Mouse (Mus musculus): ENCODE measurements around the gene Pgr. TPM values are rescaled to one million over a fixed set of nuclear protein-coding genes. Genes with fewer than 3 reads are reported as not detected.

Gene Pgr
- polyA plus RNA-seq (2015; fragmentation: Nextera tagmentation; extraction: Ambion mirVana) = 0.84 and 1.3 TPM in 2 replicates

DNA sequence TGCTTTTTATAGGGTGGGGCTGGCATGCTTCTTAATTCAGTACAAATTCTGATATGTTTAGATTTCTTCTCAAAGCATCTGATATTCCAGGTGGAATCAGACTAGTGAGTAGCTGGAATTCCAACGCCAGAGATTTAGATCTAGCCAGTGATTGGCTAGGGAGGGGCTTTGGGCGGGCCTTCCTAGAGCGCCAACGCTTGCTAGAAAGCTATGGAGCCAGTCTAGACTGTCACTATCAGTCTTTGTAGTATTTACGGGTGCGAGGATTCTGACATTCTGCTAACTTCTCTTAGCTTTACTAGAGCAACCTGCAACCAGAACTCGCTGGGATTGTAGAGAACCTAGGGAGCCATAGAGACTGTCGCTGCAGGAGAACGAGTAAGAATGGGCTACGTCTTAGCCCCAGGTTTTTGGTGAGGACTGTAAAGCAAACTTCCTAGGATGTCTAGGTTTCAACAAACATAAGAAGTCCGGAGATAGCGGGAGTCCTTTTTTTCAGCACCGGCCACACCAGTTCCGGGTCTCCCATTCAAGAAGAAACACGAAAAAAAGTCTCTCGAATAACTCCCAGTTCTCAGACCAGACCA, at the start of gene Pgr:
Gene Pgr, plus strand, starts transcription at position 218 of the 587 bp plus-strand sequence.
- H3K27me3 ChIP-seq = peaks cover 32% of the 10 kb centered on the region
- peak within 1 kb of the TSS; percentile 54 for H3K4me3 ChIP-seq
- H3K4me1 ChIP-seq = peaks cover 23% of the 10 kb centered on the region
- H3K36me3 ChIP-seq = no peaks in the 10 kb centered on the region
- peak within 1 kb of the TSS; percentile 98 for H3K4me2 ChIP-seq (replicated peaks)
- no peaks in the 10 kb centered on the region for H3K9me3 ChIP-seq
- no peak within 1 kb of the TSS for H3K27ac ChIP-seq (replicated peaks)
- peak within 1 kb of the TSS; percentile 62 for H3K9ac ChIP-seq (replicated peaks)
- WGBS = under 1% methylated on average over 16 of the region's 16 CpGs
- ATAC-seq (replicated peaks) = peak; percentile 67

- no peak overlapping the region for H3K27ac ChIP-seq (replicated peaks)
- H3K9ac ChIP-seq (replicated peaks) = no peak overlapping the region
- H3K4me3 ChIP-seq = no peak overlapping the region
- 90% methylated on average over 2 of the region's 2 CpGs for WGBS
- H3K36me3 ChIP-seq = no peaks in the 10 kb centered on the region
- H3K4me1 ChIP-seq = no peaks in the 10 kb centered on the region
- no peak overlapping the region for H3K4me2 ChIP-seq (replicated peaks)
- ATAC-seq (replicated peaks) = no peak
- H3K9me3 ChIP-seq = no peaks in the 10 kb centered on the region
- H3K27me3 ChIP-seq = no peaks in the 10 kb centered on the region
These were observed 42.2 kb upstream of the Pgr start for GRCm38 (mm10) chr9:8857455-8857854.

GRCm38 (mm10) chr9:8868511-8868910, 31.1 kb upstream of the Pgr start:
- no peak overlapping the region for H3K27ac ChIP-seq (replicated peaks)
- H3K4me1 ChIP-seq = no peaks in the 10 kb centered on the region
- H3K36me3 ChIP-seq = no peaks in the 10 kb centered on the region
- no peak overlapping the region for H3K4me2 ChIP-seq (replicated peaks)
- no peaks in the 10 kb centered on the region for H3K9me3 ChIP-seq
- WGBS = 90% methylated on average over 2 of the region's 2 CpGs
- no peak overlapping the region for H3K4me3 ChIP-seq
- no peaks in the 10 kb centered on the region for H3K27me3 ChIP-seq
- no peak overlapping the region for H3K9ac ChIP-seq (replicated peaks)
- no peak for ATAC-seq (replicated peaks)

DNA sequence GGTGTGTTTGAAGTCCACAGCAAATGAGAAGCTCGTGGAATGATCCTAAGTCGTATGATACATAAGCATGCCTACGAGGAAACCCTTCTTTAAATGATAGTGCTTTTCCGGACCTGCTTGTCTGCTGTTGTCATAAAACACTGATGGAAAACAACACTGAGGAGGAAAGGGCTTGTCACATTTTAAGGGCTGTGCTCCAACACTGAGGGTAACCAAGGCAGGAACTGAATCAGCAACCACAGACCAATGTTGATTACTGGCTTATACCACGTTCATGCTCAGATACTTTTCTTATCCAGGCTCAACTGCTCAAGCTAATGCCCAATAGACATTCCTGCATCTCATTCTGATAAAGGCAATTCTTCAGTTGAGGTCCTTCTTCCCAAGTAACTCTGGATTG, 4.4 kb upstream of the Pgr start:
- Histone ChIP-seq H3K4me3 (no peak overlapping the region), H3K9me3 (no peaks in the 10 kb centered on the region), H3K9ac (replicated peaks) (no peak overlapping the region), H3K4me1 (peaks cover 7% of the 10 kb centered on the region), H3K4me2 (replicated peaks) (no peak overlapping the region), H3K36me3 (no peaks in the 10 kb centered on the region), H3K27me3 (peaks cover 17% of the 10 kb centered on the region), H3K27ac (replicated peaks) (no peak overlapping the region)
- ATAC-seq (replicated peaks) = no peak
- WGBS = 85% methylated on average over 5 of the region's 5 CpGs

DNA sequence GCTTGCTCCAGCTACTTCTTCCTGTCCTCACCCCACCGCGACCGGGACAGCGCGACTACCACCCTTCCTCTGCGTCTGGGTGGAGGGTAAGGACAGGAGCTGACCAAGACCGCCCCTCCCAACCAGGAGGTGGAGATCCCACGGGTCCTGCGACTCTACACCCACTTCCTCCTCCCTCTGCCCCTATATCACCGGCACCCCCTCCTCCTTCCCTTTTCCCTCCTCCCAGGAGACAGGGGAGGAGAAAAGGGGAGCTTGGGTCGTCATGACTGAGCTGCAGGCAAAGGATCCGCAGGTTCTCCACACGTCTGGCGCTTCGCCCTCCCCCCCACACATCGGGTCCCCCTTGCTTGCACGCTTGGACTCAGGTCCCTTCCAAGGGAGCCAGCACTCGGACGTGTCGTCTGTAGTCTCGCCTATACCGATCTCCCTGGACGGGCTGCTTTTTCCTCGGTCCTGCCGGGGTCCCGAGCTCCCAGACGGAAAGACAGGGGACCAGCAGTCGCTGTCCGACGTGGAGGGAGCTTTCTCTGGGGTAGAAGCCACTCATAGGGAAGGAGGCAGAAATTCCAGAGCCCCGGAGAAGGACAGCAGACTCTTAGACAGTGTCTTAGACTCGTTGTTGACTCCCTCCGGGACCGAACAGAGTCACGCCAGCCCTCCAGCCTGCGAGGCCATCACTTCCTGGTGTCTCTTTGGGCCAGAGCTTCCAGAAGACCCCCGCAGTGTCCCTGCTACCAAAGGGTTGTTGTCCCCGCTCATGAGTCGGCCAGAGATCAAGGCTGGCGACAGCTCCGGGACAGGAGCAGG, 775 bp downstream of the Pgr start:
- peak overlapping the region; percentile 62 for H3K9ac ChIP-seq (replicated peaks)
- under 1% methylated on average over 41 of the region's 41 CpGs for WGBS
- no peak overlapping the region for H3K27ac ChIP-seq (replicated peaks)
- no peaks in the 10 kb centered on the region for H3K9me3 ChIP-seq
- peak; percentile 7 for ATAC-seq (replicated peaks)
- H3K36me3 ChIP-seq = no peaks in the 10 kb centered on the region
- H3K27me3 ChIP-seq = peaks cover 32% of the 10 kb centered on the region
- peak overlapping the region; percentile 54 for H3K4me3 ChIP-seq
- H3K4me2 ChIP-seq (replicated peaks) = peak overlapping the region; percentile 98
- H3K4me1 ChIP-seq = peaks cover 23% of the 10 kb centered on the region

- Histone ChIP-seq H3K9ac (replicated peaks) (peak overlapping the region; percentile 62), H3K27ac (replicated peaks) (0 out of 2 replicates have a peak overlapping the region, but pooled peaks have one; percentile 14), H3K27me3 (peaks cover 32% of the 10 kb centered on the region), H3K36me3 (no peaks in the 10 kb centered on the region), H3K9me3 (no peaks in the 10 kb centered on the region), H3K4me1 (peaks cover 23% of the 10 kb centered on the region), H3K4me2 (replicated peaks) (peak overlapping the region; percentile 98), H3K4me3 (peak overlapping the region; percentile 54)
- ATAC-seq (replicated peaks) = no peak; the same call in none of the 2 replicates
- under 1% methylated on average over 36 of the region's 36 CpGs for WGBS
These were observed 1.5 kb downstream of the Pgr start for GRCm38 (mm10) chr9:8901013-8901646.

DNA sequence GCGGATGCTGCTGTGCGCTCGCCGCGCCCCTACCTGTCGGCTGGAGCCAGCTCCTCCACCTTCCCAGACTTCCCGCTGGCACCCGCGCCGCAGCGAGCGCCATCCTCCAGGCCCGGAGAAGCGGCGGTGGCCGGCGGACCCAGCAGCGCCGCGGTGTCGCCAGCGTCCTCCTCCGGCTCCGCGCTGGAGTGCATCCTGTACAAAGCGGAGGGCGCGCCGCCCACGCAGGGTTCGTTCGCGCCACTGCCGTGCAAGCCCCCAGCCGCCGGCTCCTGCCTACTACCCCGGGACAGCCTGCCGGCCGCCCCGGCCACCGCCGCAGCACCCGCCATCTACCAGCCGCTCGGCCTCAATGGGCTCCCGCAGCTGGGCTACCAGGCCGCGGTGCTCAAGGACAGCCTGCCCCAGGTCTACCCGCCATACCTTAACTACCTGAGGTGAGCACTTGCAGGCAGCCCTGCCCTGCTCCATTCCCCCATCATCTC, 2.1 kb downstream of the Pgr start:
- Histone ChIP-seq H3K27ac (replicated peaks) (0 out of 2 replicates have a peak overlapping the region, but pooled peaks have one; percentile 14), H3K4me2 (replicated peaks) (peak overlapping the region; percentile 98)
- under 1% methylated on average over 37 of the region's 49 CpGs for WGBS

GRCm38 (mm10) chr9:8902277-8902676, 2.6 kb downstream of the Pgr start:
- Histone ChIP-seq H3K27ac (replicated peaks) (no peak overlapping the region), H3K4me1 (peaks cover 23% of the 10 kb centered on the region), H3K9me3 (no peaks in the 10 kb centered on the region), H3K4me2 (replicated peaks) (peak overlapping the region; percentile 98), H3K9ac (replicated peaks) (peak overlapping the region; percentile 62; the same call in 1 of the 2 replicates), H3K4me3 (peak overlapping the region; percentile 54), H3K36me3 (no peaks in the 10 kb centered on the region), H3K27me3 (peaks cover 31% of the 10 kb centered on the region)
- 30% methylated on average over 3 of the region's 3 CpGs for WGBS
- no peak; the same call in none of the 2 replicates for ATAC-seq (replicated peaks)

More for the DNA sequence above, 2.1 kb downstream of the Pgr start:
- peaks cover 23% of the 10 kb centered on the region for H3K4me1 ChIP-seq
- ATAC-seq (replicated peaks) = peak; percentile 81
- no peaks in the 10 kb centered on the region for H3K36me3 ChIP-seq
- H3K9ac ChIP-seq (replicated peaks) = peak overlapping the region; percentile 62
- H3K9me3 ChIP-seq = no peaks in the 10 kb centered on the region
- H3K4me3 ChIP-seq = peak overlapping the region; percentile 54
- peaks cover 32% of the 10 kb centered on the region for H3K27me3 ChIP-seq

- ATAC-seq (replicated peaks) = no peak
- no peaks in the 10 kb centered on the region for H3K27me3 ChIP-seq
- no peak overlapping the region for H3K4me3 ChIP-seq
- H3K4me2 ChIP-seq (replicated peaks) = no peak overlapping the region
- 95% methylated on average over 2 of the region's 2 CpGs for WGBS
- no peak overlapping the region for H3K9ac ChIP-seq (replicated peaks)
- no peaks in the 10 kb centered on the region for H3K36me3 ChIP-seq
- no peaks in the 10 kb centered on the region for H3K9me3 ChIP-seq
- H3K4me1 ChIP-seq = no peaks in the 10 kb centered on the region
- no peak overlapping the region for H3K27ac ChIP-seq (replicated peaks)
These were observed 27.9 kb downstream of the Pgr start for GRCm38 (mm10) chr9:8927561-8927960.

GRCm38 (mm10) chr9:8937753-8938152, 38.1 kb downstream of the Pgr start:
- 45% methylated on average over 1 of the region's 1 CpGs for WGBS
- no peak for ATAC-seq (replicated peaks)
- H3K27me3 ChIP-seq = no peaks in the 10 kb centered on the region
- H3K4me1 ChIP-seq = no peaks in the 10 kb centered on the region
- H3K27ac ChIP-seq (replicated peaks) = no peak overlapping the region
- no peak overlapping the region for H3K4me3 ChIP-seq
- no peaks in the 10 kb centered on the region for H3K9me3 ChIP-seq
- H3K4me2 ChIP-seq (replicated peaks) = no peak overlapping the region
- no peak overlapping the region for H3K9ac ChIP-seq (replicated peaks)
- H3K36me3 ChIP-seq = no peaks in the 10 kb centered on the region

- Histone ChIP-seq H3K36me3 (no peaks in the 10 kb centered on the region), H3K4me1 (no peaks in the 10 kb centered on the region), H3K27me3 (no peaks in the 10 kb centered on the region), H3K4me3 (no peak overlapping the region), H3K9ac (replicated peaks) (no peak overlapping the region), H3K9me3 (no peaks in the 10 kb centered on the region), H3K27ac (replicated peaks) (no peak overlapping the region), H3K4me2 (replicated peaks) (no peak overlapping the region)
- no peak for ATAC-seq (replicated peaks)
These were observed 53.7 kb downstream of the Pgr start for GRCm38 (mm10) chr9:8953306-8953705.

All from forebrain, embryonic 15.5 days (tissue).